Mouse (Mus musculus): Measurements from ENCODE around the gene Olfr921. TPM values are rescaled to one million over a fixed set of nuclear protein-coding genes. Genes with fewer than 3 reads are reported as not detected.

Olfr921 gene
- polyA plus RNA-seq, 1 experiment from 2014 or later = not detected

Other genes with a start within 250 kb of the Olfr921 start
- not detected in 2 replicates for gene Olfr910, start 235.2 kb upstream of the Olfr921 start, polyA plus RNA-seq (2015; fragmentation: Nextera tagmentation; extraction: Ambion mirVana)
- gene Olfr912, start 192.9 kb upstream of the Olfr921 start, polyA plus RNA-seq (2015; fragmentation: Nextera tagmentation; extraction: Ambion mirVana) = not detected in 2 replicates
- not detected in 2 replicates for gene Olfr913, start 180.3 kb upstream of the Olfr921 start, polyA plus RNA-seq (2015; fragmentation: Nextera tagmentation; extraction: Ambion mirVana)
- gene Olfr914, start 168.0 kb upstream of the Olfr921 start, polyA plus RNA-seq (2015; fragmentation: Nextera tagmentation; extraction: Ambion mirVana) = not detected in 2 replicates
- not detected in 2 replicates for gene Olfr916, start 113.2 kb upstream of the Olfr921 start, polyA plus RNA-seq (2015; fragmentation: Nextera tagmentation; extraction: Ambion mirVana)
- gene Olfr917, start 107.2 kb upstream of the Olfr921 start, polyA plus RNA-seq (2015; fragmentation: Nextera tagmentation; extraction: Ambion mirVana) = not detected in 2 replicates
- not detected in 2 replicates for gene Olfr918, start 98.5 kb upstream of the Olfr921 start, polyA plus RNA-seq (2015; fragmentation: Nextera tagmentation; extraction: Ambion mirVana)
- gene Olfr919, start 69.4 kb upstream of the Olfr921 start, polyA plus RNA-seq (2015; fragmentation: Nextera tagmentation; extraction: Ambion mirVana) = not detected in 2 replicates
- gene Vwa5a, start 54.8 kb upstream of the Olfr921 start, polyA plus RNA-seq (2015; fragmentation: Nextera tagmentation; extraction: Ambion mirVana) = 5.5 and 5.7 TPM in 2 replicates
- 0.03 TPM in 1 of 2 replicates, not detected in the other for gene Olfr920, start 20.8 kb upstream of the Olfr921 start, polyA plus RNA-seq (2015; fragmentation: Nextera tagmentation; extraction: Ambion mirVana)
- gene Olfr922, start 41.5 kb downstream of the Olfr921 start, polyA plus RNA-seq (2015; fragmentation: Nextera tagmentation; extraction: Ambion mirVana) = not detected in 2 replicates
- gene Olfr923, start 53.5 kb downstream of the Olfr921 start, polyA plus RNA-seq (2015; fragmentation: Nextera tagmentation; extraction: Ambion mirVana) = not detected in 2 replicates
- gene Olfr924, start 71.4 kb downstream of the Olfr921 start, polyA plus RNA-seq (2015; fragmentation: Nextera tagmentation; extraction: Ambion mirVana) = not detected in 2 replicates
- not detected in 2 replicates for gene Olfr26, start 82.0 kb downstream of the Olfr921 start, polyA plus RNA-seq (2015; fragmentation: Nextera tagmentation; extraction: Ambion mirVana)
- not detected in 2 replicates for gene Olfr926, start 104.1 kb downstream of the Olfr921 start, polyA plus RNA-seq (2015; fragmentation: Nextera tagmentation; extraction: Ambion mirVana)
- not detected in 2 replicates for gene Olfr930, start 156.7 kb downstream of the Olfr921 start, polyA plus RNA-seq (2015; fragmentation: Nextera tagmentation; extraction: Ambion mirVana)
- not detected in 2 replicates for gene Olfr933, start 199.2 kb downstream of the Olfr921 start, polyA plus RNA-seq (2015; fragmentation: Nextera tagmentation; extraction: Ambion mirVana)
- gene Olfr934, start 215.2 kb downstream of the Olfr921 start, polyA plus RNA-seq (2015; fragmentation: Nextera tagmentation; extraction: Ambion mirVana) = not detected in 2 replicates
- gene Olfr935, start 226.6 kb downstream of the Olfr921 start, polyA plus RNA-seq (2015; fragmentation: Nextera tagmentation; extraction: Ambion mirVana) = not detected in 2 replicates